Mouse (Mus musculus): Measurements from ENCODE around the gene Rdh16f1.

Gene Rdh16f1

DNA sequence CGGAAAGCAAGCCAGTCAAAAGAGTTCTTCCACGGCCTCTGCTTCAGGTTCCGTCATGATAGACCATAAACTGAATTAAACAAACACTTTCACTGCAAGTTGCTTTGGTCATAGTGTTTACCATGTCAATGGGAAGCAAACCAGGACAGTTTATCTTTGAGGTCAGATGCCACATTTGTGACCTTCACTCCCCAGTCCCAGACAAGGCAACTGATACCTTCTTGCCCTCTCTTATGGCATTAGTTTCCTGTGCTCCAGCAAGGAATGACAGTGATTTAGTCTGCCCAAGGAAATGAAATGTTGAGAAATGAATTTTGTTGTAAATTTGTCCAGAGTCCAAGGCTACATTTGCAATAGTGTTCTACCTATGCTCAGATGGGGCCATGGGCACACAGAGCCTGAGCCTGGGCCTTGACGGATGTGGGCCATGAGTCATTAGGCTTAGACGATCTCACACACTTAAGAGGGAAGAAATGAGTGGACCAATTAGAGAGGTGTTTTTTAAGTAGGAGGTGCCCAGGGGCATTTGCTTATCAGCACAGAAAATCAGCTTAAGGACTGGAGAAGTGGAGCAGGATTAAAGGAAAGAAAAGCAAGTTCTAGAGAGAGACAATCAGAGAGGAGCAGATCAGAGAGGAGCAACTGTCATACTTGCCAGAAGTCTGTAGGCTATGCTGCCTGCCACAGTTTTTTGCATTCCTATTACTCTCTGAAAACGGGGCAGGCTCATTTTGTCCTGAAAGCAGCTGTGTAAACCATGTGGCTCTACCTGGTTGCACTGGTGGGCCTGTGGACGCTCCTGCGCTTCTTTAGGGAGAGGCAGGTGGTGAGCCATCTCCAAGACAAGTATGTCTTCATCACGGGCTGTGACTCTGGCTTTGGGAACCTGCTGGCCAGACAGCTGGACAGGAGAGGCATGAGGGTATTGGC lies at the start of gene Rdh16f1, which contains the start of gene Rdh1:
Gene Rdh16f1 (plus strand): TSS at position 607 of the 930 bp plus-strand sequence.
Gene Rdh1 (plus strand): TSS at position 541 of the 930 bp plus-strand sequence.
- DNase-seq: no peak

DNA sequence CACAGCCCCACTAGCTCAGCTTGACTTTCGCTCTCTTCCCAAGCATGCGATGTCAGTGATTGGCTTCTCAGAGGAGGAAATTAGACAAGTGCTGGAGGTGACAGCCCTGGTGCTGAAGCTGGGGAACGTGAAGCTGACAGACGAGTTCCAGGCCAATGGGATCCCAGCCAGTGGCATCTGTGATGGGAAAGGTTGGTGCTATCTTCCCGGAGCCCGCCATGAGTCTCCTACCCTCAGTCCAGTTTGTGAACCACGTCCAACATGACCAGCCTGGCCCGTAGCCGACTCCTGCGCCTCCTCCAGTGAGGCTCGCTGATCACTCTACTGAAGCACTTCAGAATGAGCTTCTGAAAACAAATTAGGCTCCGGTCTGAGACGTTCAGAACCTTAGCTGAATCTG lies 49.3 kb upstream of the Rdh16f1 start:
- DNase-seq: peak; percentile 90 to 93

DNA sequence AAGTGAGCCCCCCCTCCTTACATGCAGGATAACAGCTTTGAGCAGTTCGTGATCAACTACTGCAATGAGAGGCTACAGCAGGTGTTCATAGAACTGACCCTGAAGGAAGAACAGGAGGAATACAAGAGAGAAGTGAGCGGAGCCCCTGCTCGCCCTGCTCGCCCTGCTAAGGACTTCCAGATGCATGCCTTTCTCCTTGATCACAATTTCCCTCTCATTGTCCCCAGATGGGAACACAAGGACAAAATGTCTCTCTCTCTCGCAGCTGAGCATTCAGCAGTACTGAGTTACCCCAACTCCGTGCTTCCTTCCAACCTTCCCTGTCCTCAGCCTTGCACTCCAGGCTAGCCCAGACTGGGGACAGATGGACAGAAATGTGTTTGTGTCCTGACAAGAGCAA lies 46.9 kb upstream of the Rdh16f1 start:
- no peak for DNase-seq

DNA sequence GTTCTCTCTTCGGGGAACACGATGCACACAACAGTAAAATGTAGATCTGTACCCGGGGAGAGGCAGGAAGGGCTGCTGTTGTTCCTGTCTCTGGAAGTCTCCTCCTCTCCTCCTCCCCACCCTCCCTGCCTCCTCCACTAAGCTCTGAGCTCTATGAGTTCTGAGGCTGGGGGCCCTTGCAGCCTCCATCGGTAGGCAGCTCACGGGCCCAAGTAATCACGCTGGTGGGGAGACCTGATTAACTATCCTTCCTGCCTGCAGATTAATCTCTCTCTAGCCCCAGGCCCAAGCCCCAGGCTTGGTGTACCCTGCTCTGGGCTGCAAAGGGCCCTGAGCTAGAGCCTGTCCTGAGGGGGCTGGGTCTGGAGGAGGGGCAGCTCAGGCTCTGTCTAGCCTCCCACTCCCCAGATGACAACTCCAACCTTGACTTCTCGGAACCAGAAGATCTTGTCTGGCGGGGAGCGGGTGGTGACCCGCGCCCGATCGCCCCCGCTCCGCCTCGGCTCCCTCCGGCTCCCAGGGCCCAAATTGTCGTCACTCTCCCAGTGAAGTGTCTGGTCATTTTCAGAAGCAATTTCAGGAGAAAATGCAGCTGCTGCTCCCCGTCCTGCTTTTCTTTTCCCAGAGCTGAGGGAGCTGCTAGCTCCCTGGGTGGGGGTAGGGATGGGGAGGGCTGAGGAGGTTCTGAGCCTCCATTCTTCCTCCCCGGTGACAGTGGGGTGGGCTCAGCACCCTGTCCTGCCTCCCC lies 37.7 kb upstream of the Rdh16f1 start:
- no peak for DNase-seq

DNA sequence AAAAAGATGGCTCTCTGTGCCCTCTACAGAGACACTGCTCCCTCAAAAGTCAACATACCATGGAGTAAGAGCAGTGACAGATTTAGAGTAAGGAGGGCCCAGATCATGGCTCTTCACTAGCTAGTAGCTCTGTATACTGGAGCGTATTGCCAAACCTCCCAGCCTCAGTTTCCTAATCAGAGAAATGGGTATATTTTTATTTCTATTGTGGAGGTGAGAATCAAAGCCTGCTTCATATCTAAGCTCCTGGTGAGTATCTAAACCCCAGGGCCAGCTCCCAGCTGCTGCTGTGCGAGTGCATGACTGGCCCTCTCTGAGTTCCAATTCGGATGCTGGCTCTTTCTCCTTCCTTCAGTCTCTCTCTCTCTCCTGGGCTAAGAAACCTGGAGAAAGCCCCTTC lies 35.4 kb upstream of the Rdh16f1 start, which contains the start of gene Tac2:
Gene Tac2 (plus strand): TSS at position 301 of the 400 bp plus-strand sequence.
- no peak for DNase-seq

DNA sequence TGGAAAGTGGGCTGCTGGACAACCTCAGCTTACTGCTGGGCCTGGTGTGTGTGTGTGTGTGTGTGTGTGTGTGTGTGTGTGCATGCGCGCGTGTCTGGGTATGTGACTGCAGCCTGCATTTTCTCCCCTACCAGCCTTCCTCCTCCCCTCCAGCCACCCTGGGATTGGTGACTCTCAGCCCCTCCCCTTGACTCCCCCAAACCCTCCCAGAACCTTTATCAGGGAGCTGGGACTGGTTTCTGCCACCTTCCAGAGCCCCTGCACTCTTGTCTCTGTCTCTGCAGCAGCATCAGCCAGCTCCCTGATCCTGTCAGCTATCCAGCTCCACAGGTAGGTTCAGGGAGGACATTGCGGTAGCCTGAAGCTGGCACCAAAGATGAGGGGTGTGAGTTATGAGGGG lies 34.5 kb upstream of the Rdh16f1 start:
- no peak for DNase-seq

DNA sequence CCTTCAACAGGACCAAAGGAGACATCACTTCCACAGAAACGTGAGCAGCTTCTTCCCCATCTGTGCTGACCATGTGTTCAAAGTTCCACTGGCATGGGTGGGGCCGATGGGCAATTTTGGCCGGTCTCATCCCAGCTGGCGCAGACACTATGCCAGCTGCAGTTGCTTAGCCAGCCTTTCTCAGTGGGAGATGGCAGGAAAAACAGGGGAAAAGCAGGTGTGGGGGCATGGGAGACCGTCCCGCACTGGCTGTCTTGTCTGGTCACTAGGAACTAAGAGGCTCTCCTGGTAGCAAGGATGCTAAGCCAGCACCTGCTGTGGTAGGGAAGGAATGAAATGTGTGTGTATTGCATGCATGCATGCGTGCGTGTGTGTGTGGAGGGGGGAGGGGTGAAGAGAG lies 31.1 kb upstream of the Rdh16f1 start:
- peak; percentile 85 to 86 for DNase-seq

DNA sequence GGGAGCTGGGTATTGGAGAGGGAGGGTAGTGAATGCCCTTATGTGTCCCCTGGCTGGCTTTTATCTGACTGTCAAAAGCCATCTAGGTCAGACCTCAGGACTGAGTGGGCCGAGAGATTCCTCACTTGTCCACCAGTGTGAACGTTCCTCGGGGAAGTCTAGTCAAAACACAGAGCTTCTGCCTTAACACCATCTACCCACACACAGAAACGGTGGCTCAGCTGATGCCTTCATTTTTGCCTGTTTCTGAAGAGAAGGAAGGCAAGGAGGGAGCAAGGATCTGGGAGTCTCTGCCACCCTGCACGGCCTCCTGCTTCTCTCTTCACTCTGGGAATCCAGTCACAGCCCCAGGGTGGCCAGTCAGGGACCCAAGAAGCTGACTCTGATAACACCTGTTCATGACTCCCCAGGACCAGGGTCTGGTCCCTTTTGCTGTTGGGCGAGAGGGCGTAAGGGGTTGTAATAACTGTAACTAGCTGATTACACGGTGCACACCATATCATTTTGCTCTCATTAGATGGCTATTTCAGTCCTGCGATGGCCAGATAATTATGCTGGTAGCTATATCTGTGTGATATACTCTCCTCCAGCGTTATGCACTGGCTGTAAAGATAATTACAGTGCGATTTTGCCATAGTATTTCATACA lies 29.2 kb upstream of the Rdh16f1 start:
- DNase-seq: no peak

DNA sequence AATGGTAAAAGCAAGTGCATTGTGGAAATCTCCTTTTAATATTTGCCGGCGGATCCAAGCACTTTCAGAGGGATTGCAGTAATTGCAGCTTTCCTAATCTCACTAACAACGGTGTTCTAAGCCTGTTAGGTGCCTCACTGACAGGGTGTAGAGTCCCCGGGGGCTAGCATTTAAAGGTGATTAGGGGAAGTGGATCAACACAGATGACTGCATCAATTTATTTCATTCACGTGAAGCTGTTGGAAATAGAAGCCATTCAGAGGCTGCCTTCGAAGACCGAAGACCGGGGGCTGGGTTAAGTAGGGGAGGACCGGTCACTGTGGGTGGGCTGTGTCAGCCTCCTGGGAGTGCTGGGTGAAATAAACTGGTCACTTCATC lies 28.7 kb upstream of the Rdh16f1 start:
- DNase-seq: no peak

DNA sequence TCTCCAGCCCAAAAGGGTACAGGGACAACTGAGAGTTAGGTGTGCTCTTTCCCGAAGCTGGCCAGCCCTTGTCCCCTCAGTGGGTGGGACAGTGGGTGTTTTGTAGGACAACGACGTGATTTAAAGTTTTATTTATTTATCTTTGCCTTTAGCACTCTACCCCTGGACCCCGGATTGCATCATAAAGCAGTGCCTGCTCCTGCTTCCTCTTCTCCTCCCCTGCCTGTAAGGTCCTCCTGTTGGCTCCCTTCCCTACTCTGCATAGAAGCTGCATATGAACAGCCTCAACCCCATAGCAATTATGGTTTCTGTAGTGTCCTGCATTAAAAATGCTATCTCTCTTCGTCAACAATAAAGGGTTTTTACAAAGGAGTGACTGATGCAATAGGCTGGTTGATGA lies 28.2 kb upstream of the Rdh16f1 start:
- DNase-seq: no peak

DNA sequence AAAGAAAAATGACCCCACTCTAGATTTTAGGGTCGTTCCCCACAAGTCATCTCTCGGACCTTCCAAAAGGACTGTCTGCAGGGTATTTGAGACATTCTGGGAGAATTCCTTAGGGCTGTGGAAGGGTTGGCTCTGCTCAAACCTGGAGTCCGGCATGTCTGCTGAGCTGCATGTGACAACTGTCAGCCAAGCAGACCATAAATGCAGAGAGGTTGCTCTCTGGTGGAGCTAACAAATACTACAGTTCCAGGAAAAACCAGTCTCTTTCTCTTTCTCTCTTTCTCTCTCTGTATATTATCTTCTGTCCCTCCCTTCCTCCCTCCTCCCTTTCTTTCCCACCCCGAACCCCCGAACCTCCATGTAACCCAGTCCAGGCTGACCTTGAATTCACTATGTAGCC lies 25.2 kb upstream of the Rdh16f1 start:
- peak; percentile 70 to 73 for DNase-seq

DNA sequence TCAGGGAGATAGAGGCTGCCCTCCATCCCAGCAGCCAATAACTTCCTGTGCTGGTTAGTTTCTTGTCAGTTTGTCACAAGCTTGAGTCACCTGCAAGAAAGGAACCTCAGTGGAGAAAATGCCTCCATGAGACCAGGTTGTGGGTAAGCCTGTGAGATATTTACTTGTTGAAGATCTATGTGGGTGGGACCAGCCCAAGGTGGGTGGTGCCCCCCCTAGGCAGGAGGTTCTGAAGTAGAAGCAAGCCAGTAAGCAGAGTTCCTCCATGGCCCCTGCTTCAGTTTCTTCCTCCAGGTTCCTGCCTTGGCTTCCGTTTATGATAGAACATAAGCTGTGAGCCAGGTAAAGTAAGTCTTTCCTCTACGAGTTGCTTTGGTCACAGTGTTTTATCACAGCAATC lies 23.3 kb upstream of the Rdh16f1 start:
- DNase-seq: no peak

DNA sequence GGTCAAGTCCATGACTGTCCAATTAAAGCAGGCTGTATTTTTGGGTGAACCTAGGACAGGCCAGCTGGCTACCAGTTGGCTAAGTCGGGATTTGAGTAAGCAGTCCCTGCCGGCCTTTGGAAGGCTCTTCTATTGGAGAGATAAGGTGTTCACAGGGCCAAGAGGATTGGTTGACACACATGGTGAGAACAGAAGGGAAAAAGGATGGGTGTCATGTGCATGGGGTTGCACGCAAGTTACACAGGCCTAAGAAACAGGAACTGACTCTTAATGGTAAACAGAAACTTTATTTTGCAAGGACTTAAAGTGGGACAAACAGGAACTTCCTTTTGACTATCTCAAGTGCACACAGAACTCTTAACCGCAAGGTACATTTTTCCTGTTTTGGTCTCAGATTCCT lies 22.7 kb upstream of the Rdh16f1 start:
- no peak for DNase-seq

DNA sequence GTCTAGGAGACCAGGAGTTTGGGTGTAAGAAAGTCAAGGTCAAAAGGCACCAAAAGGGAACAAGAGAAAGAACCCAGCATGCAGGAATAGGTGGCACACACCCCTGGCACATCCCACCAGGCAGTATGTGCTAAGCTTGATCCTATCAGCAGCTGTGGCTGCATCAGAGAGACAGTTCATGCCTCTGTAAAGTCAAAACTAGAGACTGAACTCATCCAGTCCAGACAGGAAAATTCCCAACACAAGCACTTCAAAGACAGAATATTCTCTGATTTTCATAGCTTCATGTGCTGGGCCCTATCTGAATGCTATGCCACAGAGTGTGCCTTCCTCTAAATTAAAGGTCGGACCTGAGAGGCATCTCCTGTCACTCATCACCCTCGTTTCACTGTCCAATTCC lies 22.0 kb upstream of the Rdh16f1 start:
- DNase-seq: no peak

DNA sequence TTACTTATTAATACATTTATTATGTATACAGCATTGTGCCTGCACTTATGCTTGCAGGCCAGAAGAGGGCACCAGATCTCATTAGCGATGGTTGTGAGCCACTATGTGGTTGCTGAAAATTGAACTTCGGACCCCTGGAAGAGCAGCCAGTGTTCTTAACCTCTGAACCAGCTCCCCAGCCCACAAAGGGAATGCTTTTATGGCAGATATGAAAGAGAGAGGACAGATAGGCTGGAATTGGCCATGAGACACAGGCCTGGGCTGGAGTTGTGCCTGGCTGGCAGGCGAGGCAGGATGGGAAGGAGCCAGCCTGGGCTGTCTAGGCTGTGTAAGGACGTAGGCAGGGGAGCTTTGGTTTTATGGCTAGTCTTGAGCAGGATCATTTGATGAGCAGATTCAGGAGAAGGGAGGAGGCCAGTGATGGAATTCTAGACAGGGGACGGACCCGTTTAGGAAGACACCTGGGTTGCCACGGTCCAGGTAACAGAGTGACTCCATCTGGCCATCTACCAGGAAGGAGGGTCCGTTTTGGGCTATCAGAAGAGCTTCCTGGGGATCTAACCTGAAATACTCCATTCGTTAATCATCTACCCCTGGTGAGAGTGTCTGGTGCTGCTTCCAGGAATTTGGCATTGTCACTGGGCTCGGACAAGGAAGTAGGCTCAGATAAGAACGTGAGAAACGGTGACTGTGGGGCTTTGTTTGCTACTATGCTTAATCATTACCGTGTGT lies 21.3 kb upstream of the Rdh16f1 start:
- DNase-seq: peak; percentile 65 to 69

DNA sequence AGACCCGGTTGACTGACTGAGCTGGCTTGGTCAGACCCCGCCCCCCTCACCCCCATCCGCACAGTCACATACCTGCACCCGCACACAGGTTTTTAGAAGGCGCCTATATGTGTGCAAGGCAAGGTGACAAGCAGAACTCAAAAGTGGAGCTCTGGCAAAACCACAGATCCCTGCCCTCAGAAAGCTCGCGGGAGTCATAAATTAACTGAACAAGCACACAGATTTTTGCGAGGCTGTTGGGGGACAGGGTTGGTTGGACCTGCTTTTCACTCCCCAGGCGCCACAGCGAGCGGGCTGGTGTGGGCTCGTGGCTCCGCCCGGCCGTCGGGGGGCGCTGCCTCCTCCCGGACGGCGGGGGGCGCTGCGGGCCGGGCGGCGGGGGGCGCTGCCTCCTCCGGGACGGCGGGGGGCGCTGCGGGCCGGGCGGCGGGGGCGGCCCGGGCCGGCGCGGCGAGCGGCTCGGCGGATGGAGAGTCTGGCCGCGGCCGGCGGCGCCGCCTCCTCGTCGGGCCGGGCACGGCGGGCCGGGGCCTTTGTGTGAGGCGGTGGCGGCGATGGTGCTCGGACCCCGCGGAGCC lies 20.4 kb upstream of the Rdh16f1 start, which contains the start of gene Zbtb39:
Gene Zbtb39 (plus strand): TSS at position 456 of the 578 bp plus-strand sequence.
- DNase-seq: peak; percentile 90 to 92

DNA sequence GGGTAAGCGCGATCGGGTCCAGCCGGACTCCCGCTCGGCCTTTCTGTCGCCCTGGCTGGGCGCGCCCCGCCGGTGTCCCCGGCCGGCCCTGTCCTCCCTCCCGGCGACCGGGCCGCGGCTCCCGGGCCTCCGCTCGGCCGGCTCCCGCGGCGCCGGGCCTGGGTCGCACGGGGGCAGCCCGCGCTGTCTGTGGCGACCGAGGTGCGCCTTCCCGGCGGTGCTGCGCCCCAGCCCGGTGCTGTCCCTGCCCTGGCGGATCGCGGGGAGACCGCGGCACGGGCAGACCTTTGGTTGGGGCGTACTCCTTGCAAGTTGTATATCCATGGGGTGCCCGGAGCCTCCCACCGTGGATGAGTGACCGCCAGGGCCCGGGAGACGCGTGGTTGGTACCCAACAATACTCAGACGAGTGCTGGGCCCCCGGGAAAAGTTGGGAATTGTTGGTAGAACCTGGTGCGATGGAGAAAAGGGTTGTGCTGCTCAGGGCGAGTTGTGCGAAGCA lies 19.9 kb upstream of the Rdh16f1 start:
- DNase-seq: peak; percentile 59 to 65

DNA sequence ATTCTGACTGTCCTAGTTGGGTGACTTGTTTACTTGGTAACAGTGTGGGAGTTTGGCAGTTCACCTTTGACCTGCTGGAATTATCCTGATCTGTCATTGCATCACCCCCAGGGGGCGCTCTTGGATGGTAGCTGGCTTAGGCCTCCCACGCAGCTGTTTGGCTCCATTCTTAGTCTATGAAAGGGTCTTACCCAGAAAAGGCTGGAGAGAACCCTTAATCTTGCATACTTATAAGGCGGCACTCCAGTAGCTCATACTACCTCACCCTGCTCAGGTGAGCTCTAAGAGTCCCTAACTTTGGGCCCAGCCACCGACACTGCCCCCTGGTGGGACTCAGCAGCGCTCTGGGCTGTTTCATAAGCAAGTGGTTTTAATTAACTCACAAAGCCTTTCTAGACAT lies 14.9 kb upstream of the Rdh16f1 start:
- peak; percentile 70 to 83 for DNase-seq

DNA sequence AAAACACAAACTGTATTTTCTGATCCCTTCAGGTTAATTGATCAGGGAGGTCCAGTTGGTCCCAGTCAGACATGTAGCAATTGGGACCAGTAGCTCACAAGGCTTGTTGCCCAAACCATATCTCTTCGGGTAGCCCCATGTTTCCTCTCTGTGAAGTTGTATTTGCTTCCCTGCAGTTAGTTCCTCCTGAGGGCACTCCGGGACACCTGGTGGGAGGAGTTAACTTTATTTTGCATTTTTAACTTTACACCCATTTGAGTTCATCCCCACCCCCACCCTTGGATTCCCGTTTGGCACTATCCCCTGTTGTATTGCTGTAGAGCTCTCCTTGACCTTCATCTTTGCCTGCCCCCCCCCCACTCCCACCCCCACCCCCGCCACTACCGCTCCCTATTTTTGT lies 13.7 kb upstream of the Rdh16f1 start:
- DNase-seq: no peak

DNA sequence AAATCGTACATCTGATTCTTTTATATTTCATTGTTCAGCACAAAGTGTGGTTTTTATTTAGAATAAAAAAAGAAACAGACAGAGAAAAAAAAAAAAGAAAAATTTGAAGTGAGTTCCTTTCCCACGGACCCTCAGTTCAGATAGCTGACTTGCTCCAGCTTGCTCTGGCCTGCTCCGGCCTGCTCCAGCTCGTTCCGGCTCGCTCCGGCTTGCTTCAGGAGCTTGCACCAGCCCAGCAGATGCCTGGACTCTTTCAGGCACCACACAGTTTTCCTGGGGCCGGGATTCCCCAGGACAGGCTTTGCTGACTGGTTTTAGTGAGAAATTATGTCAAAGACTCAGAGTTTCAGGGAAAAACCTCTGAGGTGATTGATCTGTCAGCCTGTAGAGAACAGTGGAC lies 12.3 kb upstream of the Rdh16f1 start:
- DNase-seq: no peak

DNA sequence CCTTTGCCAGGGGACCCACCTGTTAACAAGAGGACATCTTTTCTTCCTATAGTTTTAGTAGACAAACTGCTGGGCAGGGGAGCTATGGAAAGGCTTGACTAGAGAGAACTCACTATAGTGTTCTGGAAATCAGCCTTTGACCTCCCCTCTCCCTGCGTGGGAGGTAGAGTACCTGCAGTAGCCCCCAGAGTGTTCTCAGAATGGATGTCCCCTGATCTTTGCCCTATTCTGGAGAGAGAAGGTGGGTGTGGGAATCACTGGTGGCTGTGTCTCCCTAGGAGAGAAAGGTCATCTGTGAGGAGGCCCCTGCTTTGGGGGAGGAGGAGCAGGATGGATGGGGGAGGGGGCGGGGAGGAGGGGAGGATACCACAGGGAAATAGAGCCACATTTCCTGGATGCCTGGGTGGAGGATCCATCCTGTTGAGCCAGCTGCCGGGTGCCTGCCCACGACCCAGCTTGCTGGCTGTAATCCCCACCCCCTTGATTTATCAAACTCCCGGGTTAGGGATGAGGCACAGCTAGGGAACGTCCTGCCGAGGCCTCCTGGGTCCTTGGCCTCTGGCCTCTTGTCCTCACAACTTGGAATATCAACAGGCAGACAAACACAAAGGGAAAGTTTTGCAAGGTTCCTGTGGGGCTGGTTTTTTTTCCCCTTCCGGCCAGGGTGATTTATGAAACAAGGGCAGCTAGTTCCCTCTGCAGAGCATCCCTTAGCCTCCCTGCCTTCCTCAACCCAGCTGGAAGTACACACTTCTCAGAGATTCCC lies 10.6 kb upstream of the Rdh16f1 start:
- DNase-seq: no peak
